Mouse (Mus musculus): ENCODE results near the gene Cfdp1.

- no peak for TF ChIP-seq CTCF (conservative IDR thresholded peaks at IDR 0.05; ENCODE audit: low read length)
- TF ChIP-seq NANOG (IDR thresholded peaks at IDR 0.05; ENCODE audit: borderline replicate concordance, low read length): no peak
These were observed 83.0 kb downstream of the Cfdp1 start for GRCm38 (mm10) chr8:111770958-111771624.

Data from E14TG2a.4 (cell line).